Mouse (Mus musculus) bone marrow, adult 2 months (tissue): ENCODE measurements around the gene Gps2. TPM values are rescaled to one million over a fixed set of nuclear protein-coding genes. Genes with fewer than 3 reads are reported as not detected.

Experiments used
- H3K27ac ChIP-seq: fragments of 200-500 bp; 2 replicates; pipeline ENCODE4 v1.5.1; 2012; ENCODE audit warnings: low read depth, mild to moderate bottlenecking, control low read depth, inconsistent platforms, low read length; ENCODE audit not compliant: control insufficient read depth, poor library complexity, insufficient read depth
- H3K4me1 ChIP-seq: fragments of 200-500 bp; 2 replicates; pipeline ENCODE4 v1.6.1; 2011; ENCODE audit warnings: low read length; ENCODE audit not compliant: control insufficient read depth, insufficient read depth
- H3K4me3 ChIP-seq: fragments of 200-500 bp; replicated peaks from 2 replicates; pipeline ENCODE3; 2011; ENCODE audit warnings: mild to moderate bottlenecking, low read depth, low read length, control low read depth; ENCODE audit not compliant: control insufficient read depth
- CTCF ChIP-seq: fragments of 200-500 bp; IDR thresholded peaks from 2 replicates; pipeline ENCODE4 v1.5.1; 2011; ENCODE audit warnings: low read length, control low read depth; ENCODE audit not compliant: control insufficient read depth, insufficient read depth
- POLR2A ChIP-seq: fragments of 200-500 bp; IDR thresholded peaks from 2 replicates; pipeline ENCODE4 v1.6.1; 2011; ENCODE audit warnings: low read depth, mild to moderate bottlenecking, control low read depth, low read length, borderline replicate concordance; ENCODE audit not compliant: control insufficient read depth
- WGBS: fragments of 180-500 bp; shearing (Covaris S2); methylation state at CpG from one replicate; pipeline ENCODE4 v1.1.7; 2018; 5-methylcytosine and 5-hydroxymethylcytosine counted together
- polyA plus RNA-seq: library from polyadenylated mRNA; stranded (reverse); fragments of >200 nt; gene quantifications from 2 replicates; pipeline ENCODE4 v1.2.4, GENCODE M21; 2011; ENCODE audit warnings: low replicate concordance; ENCODE audit not compliant: missing spikeins, insufficient read depth, insufficient read length

Gene Gps2
- polyA plus RNA-seq, 1 experiment, result 203 TPM

- no peak overlapping the region for H3K27ac ChIP-seq
- 85% methylated on average over 4 of the region's 4 CpGs for WGBS
- TF ChIP-seq POLR2A (no peak), CTCF (no peak)
- H3K4me1 ChIP-seq, result no peaks in the 10 kb centered on the region
- no peak overlapping the region for H3K4me3 ChIP-seq
These were observed 27.3 kb downstream of the Gps2 start for GRCm38 (mm10) chr11:69940962-69941361.

- peaks cover 1% of the 10 kb centered on the region; the same call in 1 of the 2 replicates for H3K4me1 ChIP-seq
- H3K4me3 ChIP-seq, result no peak overlapping the region
- WGBS, result 90% methylated on average over 13 of the region's 13 CpGs
- no peak for TF ChIP-seq CTCF
- peak; percentile 13; the same call in 1 of the 2 replicates for TF ChIP-seq POLR2A
- H3K27ac ChIP-seq, result no peak overlapping the region
These were observed 31.5 kb downstream of the Gps2 start for GRCm38 (mm10) chr11:69945216-69945615.

GRCm38 (mm10) chr11:69945997-69946891, 32.6 kb downstream of the Gps2 start:
- H3K4me1 ChIP-seq, result peaks cover 1% of the 10 kb centered on the region; the same call in 1 of the 2 replicates
- WGBS, result 80% methylated on average over 18 of the region's 18 CpGs
- H3K27ac ChIP-seq, result peak overlapping the region; percentile 52
- peak overlapping the region; percentile 70 for H3K4me3 ChIP-seq
- no peak for TF ChIP-seq CTCF
- no peak; the same call in 1 of the 2 replicates for TF ChIP-seq POLR2A

GRCm38 (mm10) chr11:69947337-69948065, 33.8 kb downstream of the Gps2 start:
- 19% methylated on average over 29 of the region's 29 CpGs for WGBS
- H3K4me3 ChIP-seq, result peak overlapping the region; percentile 81
- peak overlapping the region; percentile 43 for H3K27ac ChIP-seq
- H3K4me1 ChIP-seq, result peaks cover 1% of the 10 kb centered on the region; the same call in 1 of the 2 replicates
- TF ChIP-seq POLR2A, result no peak
- TF ChIP-seq CTCF, result no peak

- Histone ChIP-seq H3K27ac (peak within 1 kb of the TSS; percentile 54), H3K4me3 (peak within 1 kb of the TSS; percentile 81), H3K4me1 (peaks cover 1% of the 10 kb centered on the region; the same call in 1 of the 2 replicates)
- TF ChIP-seq POLR2A, result peak; percentile 78
- TF ChIP-seq CTCF, result no peak
- WGBS, result 1% methylated on average over 34 of the region's 34 CpGs
These were observed 34.5 kb downstream of the Gps2 start, which contains the start of gene Slc2a4 for GRCm38 (mm10) chr11:69948066-69948762. Gene Slc2a4, minus strand, starts transcription at chr11:69948188.

GRCm38 (mm10) chr11:69948763-69949150, 35.1 kb downstream of the Gps2 start:
- H3K4me3 ChIP-seq, result peak overlapping the region; percentile 64
- no peak for TF ChIP-seq POLR2A
- TF ChIP-seq CTCF, result peak; percentile 97
- peaks cover 1% of the 10 kb centered on the region; the same call in 1 of the 2 replicates for H3K4me1 ChIP-seq
- WGBS, result under 1% methylated on average over 14 of the region's 14 CpGs
- peak overlapping the region; percentile 54 for H3K27ac ChIP-seq

- no peak overlapping the region for H3K4me3 ChIP-seq
- TF ChIP-seq POLR2A (no peak), CTCF (peak; percentile 37; the same call in 1 of the 2 replicates)
- peaks cover 1% of the 10 kb centered on the region; the same call in 1 of the 2 replicates for H3K4me1 ChIP-seq
- WGBS, result 48% methylated on average over 4 of the region's 4 CpGs
- H3K27ac ChIP-seq, result no peak overlapping the region
These were observed 37.2 kb downstream of the Gps2 start for GRCm38 (mm10) chr11:69950807-69951459.
